Mouse (Mus musculus): ENCODE measurements at regions not wholly inside any gene's neighbourhood (a gene's known extent, or its start where the extent isn't known, plus 50 kb on each side); places are given as distances from the start of the nearest gene placed in this dataset.

DNA sequence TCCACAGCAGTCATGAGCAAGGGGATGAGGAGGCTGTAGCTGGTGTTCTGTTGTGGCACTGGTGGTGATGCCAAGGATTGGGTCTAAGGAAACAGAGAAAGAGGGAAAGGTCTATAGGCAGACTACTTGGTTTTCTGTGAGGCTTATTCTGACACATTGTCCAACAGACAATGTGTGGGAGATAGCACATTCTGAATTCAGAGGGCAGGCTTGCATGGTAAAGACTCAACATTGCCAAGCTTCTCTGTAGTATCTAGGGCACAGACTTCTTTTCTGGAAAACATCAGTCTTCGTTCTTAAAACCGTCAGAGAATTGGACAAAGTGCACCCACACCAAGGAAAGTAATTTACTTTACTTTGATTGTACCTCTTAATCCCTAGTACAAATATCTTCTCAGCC is 218.7 kb upstream of the Tenm4 start:
- DNase-seq (ENCODE audit: low spot score in 2 of 2): no peak

DNA sequence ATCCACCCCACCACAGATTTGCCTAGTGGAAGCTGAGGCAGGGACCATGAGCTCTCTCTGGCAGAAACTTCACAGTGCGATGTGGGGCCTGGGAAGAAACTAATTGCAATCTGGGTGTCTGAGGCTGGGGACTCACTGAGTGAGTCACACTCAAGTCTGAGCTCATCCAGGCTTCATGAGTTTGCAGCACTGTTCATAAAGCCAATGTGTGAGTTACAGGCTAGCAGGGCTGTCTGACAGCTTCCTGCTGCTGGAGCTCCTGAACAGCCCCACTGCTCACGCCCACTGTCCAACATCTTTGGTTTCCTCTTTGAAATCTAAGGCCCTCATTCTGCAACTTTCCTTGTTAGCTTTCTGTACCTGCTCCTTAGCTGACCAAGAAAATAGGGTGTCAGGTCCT is 216.5 kb upstream of the Tenm4 start:
- DNase-seq (ENCODE audit: low spot score in 2 of 2): no peak

GRCm38 (mm10) chr7:95955119-95955518 is 215.9 kb upstream of the Tenm4 start:
- no peak for DNase-seq (ENCODE audit: low spot score in 2 of 2)

- no peak for DNase-seq (ENCODE audit: low spot score in 2 of 2)
Observed at GRCm38 (mm10) chr7:95959068-95959467, 212.0 kb upstream of the Tenm4 start.

DNA sequence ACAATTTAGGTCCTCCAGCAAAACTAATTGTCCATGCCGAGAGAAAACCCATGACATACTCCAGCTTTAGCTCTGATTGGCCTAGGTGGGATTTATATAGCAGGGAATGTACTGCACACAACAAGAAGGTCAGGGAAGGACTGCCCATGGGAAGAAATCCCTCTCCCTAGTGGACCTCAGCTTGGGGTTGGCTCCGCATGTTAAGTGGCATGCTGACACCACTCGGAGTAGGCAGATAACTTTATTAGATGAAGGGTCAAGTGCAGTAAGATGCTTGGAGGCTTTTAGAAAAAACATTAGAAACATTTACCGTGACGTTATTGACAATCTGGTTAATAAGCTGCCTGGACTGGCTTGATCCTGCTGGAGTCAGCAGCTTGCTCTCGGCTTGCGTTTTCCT is 199.2 kb upstream of the Tenm4 start:
- no peak for DNase-seq (ENCODE audit: low spot score in 2 of 2)

DNA sequence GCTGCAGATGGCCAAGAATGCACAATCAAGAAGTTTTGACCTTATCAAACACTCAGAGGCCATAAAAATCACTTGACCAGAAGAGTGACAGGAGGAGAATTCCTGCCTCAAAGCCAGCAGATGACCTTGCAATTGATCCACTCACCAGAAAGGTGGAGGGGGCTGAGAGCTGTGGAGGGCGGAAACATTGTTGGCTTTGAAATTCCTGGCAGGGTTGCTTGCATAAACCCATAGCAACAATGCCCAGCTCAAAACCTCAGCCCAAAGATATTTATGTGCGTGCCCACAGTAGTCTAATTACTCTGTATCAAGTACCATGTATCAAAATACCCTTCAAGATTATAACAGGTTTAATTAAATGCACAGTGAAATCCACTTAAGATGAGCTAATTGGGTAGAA is 197.0 kb upstream of the Tenm4 start:
- no peak for DNase-seq (ENCODE audit: low spot score in 2 of 2)

DNA sequence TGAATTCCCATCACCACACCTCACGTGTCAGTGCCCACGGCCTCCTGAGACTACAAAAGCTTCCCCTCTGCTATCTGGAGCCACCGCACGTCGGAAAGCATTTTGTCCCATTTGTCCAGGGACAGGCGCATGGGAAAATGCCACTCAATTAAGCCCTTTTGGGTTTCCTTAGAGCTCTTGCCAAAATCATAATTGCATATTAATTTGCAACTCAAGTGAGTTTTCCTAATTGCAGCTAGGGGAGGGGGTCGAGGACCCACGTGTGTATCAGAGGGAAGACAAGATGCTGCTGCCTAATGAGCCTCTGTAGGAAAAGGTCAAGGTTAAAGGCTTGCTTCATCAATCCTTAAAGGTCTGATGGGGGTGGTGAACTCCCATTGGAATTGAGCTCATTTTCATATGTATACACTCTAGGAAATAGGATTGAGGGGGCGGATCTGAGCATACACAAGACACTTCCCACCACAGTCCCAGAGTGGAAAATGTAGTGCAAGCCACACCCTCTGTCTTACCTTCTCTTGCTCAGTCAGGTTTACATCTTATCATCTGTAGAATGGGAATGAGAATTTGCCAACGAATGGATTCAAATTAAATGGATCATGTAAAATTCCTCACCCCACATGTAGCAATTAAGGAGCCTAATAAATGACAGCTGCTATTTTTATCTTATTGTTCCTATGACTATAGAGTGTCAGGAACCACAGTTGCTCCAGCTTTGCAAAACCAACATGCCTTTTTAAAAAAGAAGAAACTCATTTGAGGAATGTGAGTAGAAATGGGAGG is 179.6 kb upstream of the Tenm4 start:
- DNase-seq (ENCODE audit: low spot score in 2 of 2): no peak

DNA sequence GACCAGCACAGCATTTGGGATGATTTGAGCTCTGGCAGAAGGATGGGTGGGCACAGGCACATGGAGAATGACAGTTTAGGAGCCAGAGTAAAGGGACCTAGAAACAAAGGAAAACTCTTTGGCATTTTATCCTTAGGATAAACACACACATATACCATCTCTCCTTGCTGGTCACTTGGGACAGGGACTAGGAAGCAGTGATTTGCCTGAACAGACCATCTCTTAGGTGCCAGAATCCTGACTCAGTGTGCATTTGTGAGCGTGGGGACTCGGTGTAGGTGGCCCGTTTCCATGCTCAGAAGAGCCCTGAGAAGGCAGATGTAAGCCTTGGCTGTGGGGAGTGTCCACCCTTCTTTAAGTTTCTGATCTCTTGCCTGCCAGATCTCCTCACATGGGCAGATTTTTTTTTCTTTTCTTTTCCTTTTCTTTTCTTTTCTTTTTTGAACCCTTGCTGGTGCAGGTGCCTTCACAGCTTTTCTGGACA is 179.0 kb upstream of the Tenm4 start:
- no peak for DNase-seq (ENCODE audit: low spot score in 2 of 2)

GRCm38 (mm10) chr7:95992521-95992920 is 178.5 kb upstream of the Tenm4 start:
- no peak for DNase-seq (ENCODE audit: low spot score in 2 of 2)

- no peak for DNase-seq (ENCODE audit: low spot score in 2 of 2)
Observed at GRCm38 (mm10) chr7:95997190-95997589, 173.9 kb upstream of the Tenm4 start.

DNA sequence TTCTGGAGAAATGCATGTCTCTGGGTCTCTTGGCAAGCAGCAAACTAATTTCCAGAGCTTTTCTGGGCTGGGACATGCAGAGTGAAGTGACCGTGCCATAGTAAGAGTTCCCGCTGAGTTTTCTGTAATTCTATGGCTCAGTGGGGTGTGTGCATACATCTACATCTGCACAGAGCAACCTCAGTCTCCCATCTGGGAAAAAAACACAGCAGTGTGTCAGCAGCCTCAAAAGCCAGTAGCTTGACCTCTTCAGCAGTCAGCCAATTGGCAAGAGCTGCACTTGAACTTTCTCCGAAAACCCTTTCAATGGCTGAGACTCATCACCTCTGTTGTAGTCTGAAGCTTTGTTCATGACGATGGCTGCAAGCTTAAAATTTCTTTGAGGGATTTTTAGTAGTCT is 171.9 kb upstream of the Tenm4 start:
- no peak for DNase-seq (ENCODE audit: low spot score in 2 of 2)

GRCm38 (mm10) chr7:96002401-96002800 is 168.6 kb upstream of the Tenm4 start:
- DNase-seq (ENCODE audit: low spot score in 2 of 2): no peak

GRCm38 (mm10) chr7:96006299-96006698 is 164.7 kb upstream of the Tenm4 start:
- DNase-seq (ENCODE audit: low spot score in 2 of 2): no peak

- DNase-seq (ENCODE audit: low spot score in 2 of 2): no peak
Observed at GRCm38 (mm10) chr7:96013008-96013407, 158.0 kb upstream of the Tenm4 start.

DNA sequence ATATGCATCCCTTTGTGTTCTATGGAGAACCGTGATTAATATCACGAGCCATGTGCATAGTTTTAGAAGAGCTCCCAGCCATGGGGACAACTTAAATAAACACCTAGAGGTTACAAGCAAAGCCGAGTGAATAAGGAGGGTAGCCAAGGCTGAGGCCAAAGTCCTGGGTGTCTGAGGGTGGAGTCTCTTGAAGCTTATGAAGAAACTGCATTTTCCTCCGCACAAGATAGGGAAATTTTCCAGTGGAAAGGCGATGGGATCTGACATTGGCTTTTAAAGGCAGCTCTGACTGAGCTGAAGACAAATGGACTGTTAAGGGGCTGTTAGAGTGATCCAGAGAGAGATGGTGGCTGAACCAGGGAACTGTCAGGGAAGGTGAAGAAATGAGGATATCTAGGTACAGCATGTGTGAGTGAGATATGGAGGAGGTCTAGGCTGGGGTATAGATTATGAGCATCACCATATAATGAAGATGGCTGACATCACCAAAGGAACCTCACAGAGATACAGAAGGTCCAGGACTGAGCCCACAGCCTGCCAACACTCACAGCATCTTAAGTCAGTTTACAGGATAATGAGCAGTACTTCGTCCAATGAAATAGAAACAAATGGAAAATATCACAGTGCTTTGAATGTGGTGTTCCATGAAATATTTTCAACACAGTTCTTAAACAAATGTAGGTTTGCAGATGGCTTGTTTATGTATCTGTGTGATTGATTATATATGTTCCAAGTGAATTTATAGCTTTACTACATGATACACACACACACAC is 153.7 kb upstream of the Tenm4 start:
- DNase-seq (ENCODE audit: low spot score in 2 of 2): no peak

DNA sequence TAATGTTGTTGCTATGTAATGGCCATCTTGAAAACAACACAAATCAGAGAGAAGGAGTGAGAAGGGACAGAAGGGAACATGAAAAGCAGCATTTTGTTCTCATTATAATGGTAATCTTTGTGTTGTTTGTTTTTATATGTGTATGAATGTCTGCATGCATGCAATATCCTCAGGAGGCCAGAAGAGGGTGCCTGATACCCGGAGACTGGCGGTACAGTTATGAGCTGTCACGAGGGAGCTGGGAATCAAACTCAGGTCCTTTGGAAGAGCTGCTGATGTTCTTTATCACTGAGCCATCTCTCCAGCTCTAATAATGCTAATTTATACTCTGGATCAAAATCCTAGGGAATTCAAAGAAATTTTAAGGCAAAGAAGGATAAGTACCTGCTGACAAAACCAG is 147.0 kb upstream of the Tenm4 start:
- DNase-seq (ENCODE audit: low spot score in 2 of 2): no peak

DNA sequence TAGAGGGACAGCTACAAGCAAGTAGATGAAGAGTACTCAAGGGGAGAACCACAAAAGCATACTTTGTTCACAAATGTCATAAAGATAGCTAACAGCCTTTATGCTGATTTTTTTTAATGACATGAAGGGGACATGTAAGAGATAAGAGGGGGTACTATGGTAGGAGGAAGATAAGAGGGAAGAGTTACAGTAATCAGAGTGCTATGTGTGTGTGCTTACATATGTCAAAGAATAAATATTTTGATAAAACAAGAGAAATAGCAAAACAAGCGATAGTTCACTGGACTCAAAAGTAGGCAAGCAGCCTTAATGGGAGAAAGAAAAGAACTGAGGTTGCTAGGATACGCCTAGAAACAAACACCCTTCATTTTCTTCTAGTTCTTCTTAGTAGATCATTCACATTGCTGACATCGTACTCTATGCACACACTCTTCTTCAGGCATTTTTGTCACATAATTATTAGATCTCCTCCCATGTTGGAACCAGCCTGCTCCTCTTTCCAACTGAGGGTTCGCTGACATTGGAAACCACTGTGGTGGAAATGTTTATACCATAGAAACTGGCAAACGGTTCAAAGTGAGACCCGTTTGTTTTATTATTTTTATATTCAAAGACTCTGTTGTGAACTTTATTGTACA is 144.1 kb upstream of the Tenm4 start:
- no peak for DNase-seq (ENCODE audit: low spot score in 2 of 2)

GRCm38 (mm10) chr7:96033636-96034035 is 137.4 kb upstream of the Tenm4 start:
- DNase-seq (ENCODE audit: low spot score in 2 of 2): no peak

GRCm38 (mm10) chr7:96035456-96035855 is 135.6 kb upstream of the Tenm4 start:
- DNase-seq (ENCODE audit: low spot score in 2 of 2): no peak

GRCm38 (mm10) chr7:96039628-96040027 is 131.4 kb upstream of the Tenm4 start:
- DNase-seq (ENCODE audit: low spot score in 2 of 2): no peak

DNA sequence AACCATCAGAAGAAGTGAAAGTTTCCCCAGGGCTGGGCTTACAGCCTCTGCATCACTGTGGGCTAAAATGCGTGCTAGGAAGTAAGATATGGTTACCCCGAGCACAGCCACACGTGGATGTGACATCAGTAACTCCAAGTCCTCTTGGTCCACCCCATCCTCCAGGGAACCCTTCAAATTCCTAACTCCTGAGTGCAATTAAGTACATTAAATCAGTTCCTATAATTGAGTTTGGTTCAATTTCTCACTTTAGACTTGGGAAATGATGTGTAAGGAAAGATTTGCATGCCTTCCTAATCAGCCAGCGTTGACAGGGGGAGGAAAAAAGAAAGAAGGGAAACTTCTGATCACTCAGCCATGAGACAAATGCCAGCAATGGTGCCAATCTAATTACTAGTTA is 129.2 kb upstream of the Tenm4 start:
- DNase-seq (ENCODE audit: low spot score in 2 of 2): no peak

DNA sequence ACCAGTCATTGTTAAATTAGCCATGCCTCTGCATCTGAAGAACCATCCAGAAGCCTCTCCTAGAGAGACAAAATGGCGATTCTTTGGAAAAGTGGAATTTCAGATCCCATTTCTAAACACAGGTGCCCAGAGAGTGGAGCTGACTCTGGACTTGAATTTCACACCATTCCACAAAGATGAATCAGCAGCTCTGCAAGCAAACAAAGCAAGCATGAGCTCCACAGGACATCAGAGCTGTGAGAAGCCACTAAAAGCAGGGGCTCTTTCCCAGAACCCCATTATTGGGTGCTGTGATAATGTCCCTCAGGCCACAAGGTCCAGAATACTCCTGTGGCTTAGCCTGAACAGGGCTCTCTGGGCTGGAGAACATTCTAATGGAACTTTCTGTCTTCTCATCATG is 119.4 kb upstream of the Tenm4 start:
- no peak for DNase-seq (ENCODE audit: low spot score in 2 of 2)

All from adrenal gland, postnatal 4 days (tissue).